ENCODE assay signal across 21 mouse cellular contexts in genomic region chr15:79510425-79510824, GRCm38 (mm10). TPM values are rescaled to one million over a fixed set of nuclear protein-coding genes. Genes with fewer than 3 reads are reported as not detected.
A peak's percentile ranks its signal among the peaks of the same experiment; 100 is the strongest.
DNase-seq lines count a peak whose midpoint lies in the region; ATAC-seq and TF ChIP-seq lines count a peak whose summit lies in the region.
"Had no signal": no experiment of that assay in that cellular context is flagged by ENCODE, and none has a peak within 500 bp of the region (broad histone marks: within the 10 kb centered on the region; RNA-seq: fewer than 3 reads in every experiment).

No protein-coding gene starts in this region.

- no peak for ATAC-seq in heart, embryonic 12.5 days (ENCODE audit: insufficient number of reproducible peaks, low FRiP score)
- ATAC-seq: activated CD4-positive, CD25-positive, alpha-beta regulatory T cell, adult 4 months; Patski had no signal

- TF ChIP-seq POLR2A in cortical plate, adult 2 months (IDR thresholded peaks at IDR 0.05; ENCODE audit: extremely low read depth, insufficient read depth, low read length), result 0 out of 2 replicates have a peak, but pooled peaks have one; percentile 10
- TF ChIP-seq POLR2A in olfactory bulb, adult 2 months (IDR thresholded peaks at IDR 0.05; ENCODE audit: insufficient read depth, low read depth, low read length), result no peak

- no peak overlapping the region for H3K27ac ChIP-seq in heart, embryonic 12.5 days (ENCODE audit: poor library complexity, severe bottlenecking)
- peak overlapping the region; percentile 87 for H3K27ac ChIP-seq in left cerebral cortex, adult 2 months
- peak overlapping the region; percentile 75 for H3K27ac ChIP-seq in cortical plate, adult 2 months (ENCODE audit: insufficient read depth, low read length)
- H3K27ac ChIP-seq in olfactory bulb, adult 2 months (ENCODE audit: insufficient read depth, low read depth, low read length), result peak overlapping the region; percentile 98
- H3K27ac ChIP-seq: embryonic facial prominence, embryonic 13.5 days; forebrain, embryonic 12.5 days; gastrocnemius, adult 2 months; heart, embryonic 10.5 days; hindbrain, embryonic 12.5 days had no signal

- no peak for DNase-seq in heart, adult 18-20 months
- DNase-seq in left cerebral cortex, adult 2 months (ENCODE audit: extremely low spot score in 1 of 2, low spot score in 2 of 2), result no peak
- DNase-seq in left cerebral cortex, adult 18-20 months (ENCODE audit: low spot score in 2 of 2), result no peak
- DNase-seq: adrenal gland, postnatal 14 days; cerebellum, adult 11-12 months; cerebellum, adult 9-10 months; cerebellum, postnatal 25 days; gastrocnemius, adult 2 months; gastrocnemius, postnatal 25 days; heart, postnatal 4 days had no signal

- 76% methylated on average over 7 of the region's 7 CpGs for WGBS in heart, embryonic 12.5 days
- 45% methylated on average over 7 of the region's 7 CpGs for WGBS in olfactory bulb, adult 2 months

- peak overlapping the region; percentile 24; the same call in 1 of the 2 replicates for H3K4me2 ChIP-seq in heart, embryonic 12.5 days

- intact Hi-C loops in left cerebral cortex, adult 2 months (cut with DNase I), result no loop called here

- H3K4me3 ChIP-seq in heart, embryonic 12.5 days, result no peak overlapping the region
- no peak overlapping the region; the same call in 1 of the 2 replicates for H3K4me3 ChIP-seq in left cerebral cortex, adult 2 months
- H3K4me3 ChIP-seq in cortical plate, adult 2 months (ENCODE audit: insufficient read depth, low read length), result peak overlapping the region; percentile 32
- peak overlapping the region; percentile 50 for H3K4me3 ChIP-seq in olfactory bulb, adult 2 months (ENCODE audit: insufficient read depth, low read depth, low read length)
- H3K4me3 ChIP-seq: forebrain, embryonic 12.5 days; gastrocnemius, adult 2 months; heart, embryonic 10.5 days; hindbrain, embryonic 12.5 days had no signal

- H3K36me3 ChIP-seq in heart, embryonic 12.5 days, result no peaks in the 10 kb centered on the region
- H3K36me3 ChIP-seq: embryonic facial prominence, embryonic 13.5 days; forebrain, embryonic 12.5 days; heart, embryonic 10.5 days; hindbrain, embryonic 12.5 days had no signal

- no peaks in the 10 kb centered on the region for H3K9me3 ChIP-seq in heart, embryonic 12.5 days (replicated peaks)
- H3K9me3 ChIP-seq: embryonic facial prominence, embryonic 13.5 days; forebrain, embryonic 12.5 days; heart, embryonic 10.5 days; hindbrain, embryonic 12.5 days had no signal

- H3K4me1 ChIP-seq in heart, embryonic 12.5 days (replicated peaks), result peaks cover 31% of the 10 kb centered on the region
- H3K4me1 ChIP-seq in cortical plate, adult 2 months (ENCODE audit: control insufficient read depth, insufficient read depth, low read length), result peaks cover 2% of the 10 kb centered on the region
- peaks cover 53% of the 10 kb centered on the region for H3K4me1 ChIP-seq in olfactory bulb, adult 2 months (ENCODE audit: control insufficient read depth, insufficient read depth, low read length)

- no peak for TF ChIP-seq CTCF in left cerebral cortex, adult 2 months (IDR thresholded peaks at IDR 0.05)
- TF ChIP-seq CTCF in cortical plate, adult 2 months (IDR thresholded peaks at IDR 0.05; ENCODE audit: extremely low read depth, insufficient read depth, low read length), result no peak
- no peak for TF ChIP-seq CTCF in olfactory bulb, adult 2 months (IDR thresholded peaks at IDR 0.05; ENCODE audit: insufficient read depth, low read depth, low read length)

- H3K27me3 ChIP-seq in heart, embryonic 12.5 days (replicated peaks), result peaks cover 86% of the 10 kb centered on the region

- H3K9ac ChIP-seq in heart, embryonic 12.5 days, result no peak overlapping the region
- H3K9ac ChIP-seq: forebrain, embryonic 12.5 days; hindbrain, embryonic 12.5 days had no signal

RNA-seq across cellular contexts. Expression of gene Kcnj4, which starts 5.4 kb away (rescaled TPM):
- polyA plus RNA-seq in heart, embryonic 12.5 days (2016; fragmentation: Nextera tagmentation; extraction: Ambion mirVana), result 0.14 and 0.41 TPM in 2 replicates
- total RNA-seq in heart, adult 18-20 months (2021), result 1 to 10 TPM; 1.4 to 1.5 TPM
- 100 to 1,000 TPM; 186 to 202 TPM for total RNA-seq in left cerebral cortex, adult 2 months (2021)
- total RNA-seq in left cerebral cortex, adult 18-20 months (2021), result 100 to 1,000 TPM; 184 TPM
- 115 and 120 TPM in 2 replicates for polyA plus RNA-seq in cortical plate, adult 2 months (2012; rRNA removed)
- polyA plus RNA-seq in olfactory bulb, adult 2 months (2012; ENCODE audit: insufficient read depth, insufficient read length, low replicate concordance, missing spikeins), result 142 TPM in 1 of 2 replicates, not detected in the other
- total RNA-seq: CH12.LX; gastrocnemius, postnatal 25 days; granulocyte monocyte progenitor cell, adult 5-6 weeks had no signal
- polyA plus RNA-seq: activated CD4-positive, CD25-positive, alpha-beta regulatory T cell, adult 4 months; embryonic facial prominence, embryonic 13.5 days; forebrain, embryonic 12.5 days; hindbrain, embryonic 12.5 days had no signal

RNA-seq across cellular contexts. Expression of gene Kdelr3, which starts 5.8 kb away (rescaled TPM):
- 49.6 and 51.9 TPM in 2 replicates for polyA plus RNA-seq in heart, embryonic 12.5 days (2016; fragmentation: Nextera tagmentation; extraction: Ambion mirVana)
- 1 to 10 TPM; 3.3 to 4.3 TPM for total RNA-seq in heart, adult 18-20 months (2021)
- total RNA-seq in left cerebral cortex, adult 2 months (2021), result under 1 TPM; 0.32 to 0.33 TPM
- total RNA-seq in left cerebral cortex, adult 18-20 months (2021), result under 1 TPM; 0.35 to 0.63 TPM
- 1.3 and 1.4 TPM in 2 replicates for polyA plus RNA-seq in cortical plate, adult 2 months (2012; rRNA removed)
- not detected in 2 replicates for polyA plus RNA-seq in olfactory bulb, adult 2 months (2012; ENCODE audit: insufficient read depth, insufficient read length, low replicate concordance, missing spikeins)
- total RNA-seq: granulocyte monocyte progenitor cell, adult 5-6 weeks had no signal

RNA-seq across cellular contexts. Expression of gene Ddx17, which starts 36.1 kb away (rescaled TPM):
- 37.1 and 39.9 TPM in 2 replicates for polyA plus RNA-seq in heart, embryonic 12.5 days (2016; fragmentation: Nextera tagmentation; extraction: Ambion mirVana)
- 10 to 100 TPM; 69.9 to 83.9 TPM for total RNA-seq in heart, adult 18-20 months (2021)
- 100 to 1,000 TPM; 323 to 340 TPM for total RNA-seq in left cerebral cortex, adult 2 months (2021)
- 100 to 1,000 TPM; 304 to 309 TPM for total RNA-seq in left cerebral cortex, adult 18-20 months (2021)
- 416 and 445 TPM in 2 replicates for polyA plus RNA-seq in cortical plate, adult 2 months (2012; rRNA removed)
- polyA plus RNA-seq in olfactory bulb, adult 2 months (2012; ENCODE audit: insufficient read depth, insufficient read length, low replicate concordance, missing spikeins), result 399 and 583 TPM in 2 replicates

RNA-seq across cellular contexts. Expression of gene Csnk1e, which starts 55.1 kb away (rescaled TPM):
- 103 and 111 TPM in 2 replicates for polyA plus RNA-seq in heart, embryonic 12.5 days (2016; fragmentation: Nextera tagmentation; extraction: Ambion mirVana)
- total RNA-seq in heart, adult 18-20 months (2021), result 10 to 100 TPM; 40.2 to 44.3 TPM
- 100 to 1,000 TPM; 153 to 159 TPM for total RNA-seq in left cerebral cortex, adult 2 months (2021)
- 100 to 1,000 TPM; 135 to 149 TPM for total RNA-seq in left cerebral cortex, adult 18-20 months (2021)
- 185 and 194 TPM in 2 replicates for polyA plus RNA-seq in cortical plate, adult 2 months (2012; rRNA removed)
- polyA plus RNA-seq in olfactory bulb, adult 2 months (2012; ENCODE audit: insufficient read depth, insufficient read length, low replicate concordance, missing spikeins), result not detected in 2 replicates

Comparison
In these comparisons a context has a peak if more than half of its experiments do, and no peak if none do; other contexts are left out.
1. H3K4me3 ChIP-seq: peak in cortical plate, adult 2 months (single experiment) and olfactory bulb, adult 2 months (single experiment); none in heart, embryonic 12.5 days (single experiment) and left cerebral cortex, adult 2 months (single experiment).
2. RNA of gene Kcnj4, which starts 5.4 kb away (total RNA-seq): 186 to 202 TPM in left cerebral cortex, adult 2 months and 184 TPM in left cerebral cortex, adult 18-20 months; 1.4 to 1.5 TPM in heart, adult 18-20 months; every median in the first group is over 10 times any median in the second.